Mouse (Mus musculus): ENCODE measurements around the gene Vmn2r67. TPM values are rescaled to one million over a fixed set of nuclear protein-coding genes. Genes with fewer than 3 reads are reported as not detected.
"Not testable (repeated sequence)": the region's sequence is repeated elsewhere in the genome, so short reads cannot be mapped to it uniquely, and the experiment has no call there.

Gene Vmn2r67
- not detected in 2 replicates for total RNA-seq (2014; rRNA removed; ENCODE audit: low replicate concordance)
- polyA plus RNA-seq (2015; fragmentation: Nextera tagmentation; extraction: Ambion mirVana) = not detected in 2 replicates

GRCm38 (mm10) chr7:85155898-85156297, at the start of gene Vmn2r67:
Gene Vmn2r67, minus strand, starts transcription at chr7:85155998.
- TF ChIP-seq EP300 (IDR thresholded peaks at IDR 0.05; ENCODE audit: low read depth) = no peak
- TF ChIP-seq CTCF (IDR thresholded peaks at IDR 0.05; ENCODE audit: low read depth) = no peak
- WGBS = 66% methylated on average over 3 of the region's 3 CpGs

GRCm38 (mm10) chr7:85104531-85104930, 51.3 kb downstream of the Vmn2r67 start:
- 23% methylated on average over 2 of the region's 2 CpGs for WGBS
- H3K36me3 ChIP-seq (replicated peaks; ENCODE audit: control insufficient read depth, insufficient read depth, low read length); H3K9me3 ChIP-seq (replicated peaks; ENCODE audit: control insufficient read depth, low read length); ATAC-seq (ENCODE audit: insufficient read depth, low read depth); H3K27me3 ChIP-seq (ENCODE audit: control insufficient read depth, insufficient read depth, low read length); DNase-seq (ENCODE audit: low spot score); H3K4me1 ChIP-seq (ENCODE audit: control insufficient read depth, insufficient read depth); H3K4me2 ChIP-seq (ENCODE audit: low read depth, low read length); H3K4me3 ChIP-seq (ENCODE audit: low read depth, low read length); H3K27ac ChIP-seq (ENCODE audit: low read depth); H3K9ac ChIP-seq (replicated peaks; ENCODE audit: low read depth, low read length): not testable (repeated sequence)

More at GRCm38 (mm10) chr7:85155898-85156297, at the start of gene Vmn2r67:
- no peaks in the 10 kb centered on the region for H3K27me3 ChIP-seq (ENCODE audit: control insufficient read depth, insufficient read depth, low read length)
- no peaks in the 10 kb centered on the region for H3K9me3 ChIP-seq (replicated peaks; ENCODE audit: control insufficient read depth, low read length)
- DNase-seq (ENCODE audit: low spot score) = no peak
- H3K27ac ChIP-seq (ENCODE audit: low read depth) = no peak within 1 kb of the TSS
- no peaks in the 10 kb centered on the region for H3K36me3 ChIP-seq (replicated peaks; ENCODE audit: control insufficient read depth, insufficient read depth, low read length)
- no peaks in the 10 kb centered on the region for H3K4me1 ChIP-seq (ENCODE audit: control insufficient read depth, insufficient read depth)
- H3K4me3 ChIP-seq (ENCODE audit: low read depth, low read length) = no peak within 1 kb of the TSS
- H3K4me2 ChIP-seq (ENCODE audit: low read depth, low read length) = no peak within 1 kb of the TSS
- ATAC-seq (ENCODE audit: insufficient read depth, low read depth) = no peak
- H3K9ac ChIP-seq (replicated peaks; ENCODE audit: low read depth, low read length) = no peak within 1 kb of the TSS

Other genes starting within 250 kb of the Vmn2r67 start
- not detected in 2 replicates for gene Vmn2r65, start 191.9 kb downstream of the Vmn2r67 start, total RNA-seq (2014; rRNA removed; ENCODE audit: low replicate concordance)
- not detected in 2 replicates for gene Vmn2r65, start 191.9 kb downstream of the Vmn2r67 start, polyA plus RNA-seq (2015; fragmentation: Nextera tagmentation; extraction: Ambion mirVana)
- gene Vmn2r66, start 143.7 kb downstream of the Vmn2r67 start, total RNA-seq (2014; rRNA removed; ENCODE audit: low replicate concordance) = not detected in 2 replicates
- not detected in 2 replicates for gene Vmn2r66, start 143.7 kb downstream of the Vmn2r67 start, polyA plus RNA-seq (2015; fragmentation: Nextera tagmentation; extraction: Ambion mirVana)
- not detected in 2 replicates for gene Vmn2r68, start 81.8 kb upstream of the Vmn2r67 start, total RNA-seq (2014; rRNA removed; ENCODE audit: low replicate concordance)
- gene Vmn2r68, start 81.8 kb upstream of the Vmn2r67 start, polyA plus RNA-seq (2015; fragmentation: Nextera tagmentation; extraction: Ambion mirVana) = not detected in 2 replicates

Measured in heart, postnatal 0 days (tissue).